Mouse (Mus musculus): ENCODE data around the gene Tmem259. TPM values are rescaled to one million over a fixed set of nuclear protein-coding genes. Genes with fewer than 3 reads are reported as not detected.
"Not testable (repeated sequence)": the region's sequence is repeated elsewhere in the genome, so short reads cannot be mapped to it uniquely, and the experiment has no call there.

The Tmem259 gene
- polyA plus RNA-seq, 1 experiment, result 47.6 TPM

- Histone ChIP-seq H3K4me3 (replicated peaks) (no peak overlapping the region), H3K27me3 (ENCODE audit: control insufficient read depth) (peaks cover 30% of the 10 kb centered on the region), H3K36me3 (ENCODE audit: control insufficient read depth) (peaks cover 64% of the 10 kb centered on the region), H3K9me3 (ENCODE audit: control insufficient read depth, low read length) (peaks cover 3% of the 10 kb centered on the region; the same call in 1 of the 2 replicates), H3K4me1 (ENCODE audit: control insufficient read depth) (peaks cover 7% of the 10 kb centered on the region)
- TF ChIP-seq GATA1 (IDR thresholded peaks at IDR 0.05; ENCODE audit: low read length) (no peak), TAL1 (IDR thresholded peaks at IDR 0.05; ENCODE audit: low read length) (no peak)
Observed at GRCm38 (mm10) chr10:79966886-79967400, 17.2 kb downstream of the Tmem259 start.

GRCm38 (mm10) chr10:79965325-79965724 lies 18.8 kb downstream of the Tmem259 start:
- Histone ChIP-seq H3K36me3 (ENCODE audit: control insufficient read depth) (peaks cover 73% of the 10 kb centered on the region), H3K9me3 (ENCODE audit: control insufficient read depth, low read length) (no peaks in the 10 kb centered on the region), H3K4me3 (replicated peaks) (no peak overlapping the region), H3K27me3 (ENCODE audit: control insufficient read depth) (peaks cover 14% of the 10 kb centered on the region), H3K4me1 (ENCODE audit: control insufficient read depth) (peaks cover 17% of the 10 kb centered on the region)
- TF ChIP-seq TAL1 (IDR thresholded peaks at IDR 0.05; ENCODE audit: low read length) (no peak), GATA1 (IDR thresholded peaks at IDR 0.05; ENCODE audit: low read length) (no peak)

GRCm38 (mm10) chr10:79964727-79965126 lies 19.4 kb downstream of the Tmem259 start:
- no peak for TF ChIP-seq TAL1 (IDR thresholded peaks at IDR 0.05; ENCODE audit: low read length)
- TF ChIP-seq GATA1 (IDR thresholded peaks at IDR 0.05; ENCODE audit: low read length), result no peak
- Histone ChIP-seq H3K4me3 (replicated peaks) (no peak overlapping the region), H3K4me1 (ENCODE audit: control insufficient read depth) (peaks cover 21% of the 10 kb centered on the region), H3K9me3 (ENCODE audit: control insufficient read depth, low read length) (no peaks in the 10 kb centered on the region), H3K36me3 (ENCODE audit: control insufficient read depth) (peaks cover 73% of the 10 kb centered on the region), H3K27me3 (ENCODE audit: control insufficient read depth) (peaks cover 8% of the 10 kb centered on the region)

DNA sequence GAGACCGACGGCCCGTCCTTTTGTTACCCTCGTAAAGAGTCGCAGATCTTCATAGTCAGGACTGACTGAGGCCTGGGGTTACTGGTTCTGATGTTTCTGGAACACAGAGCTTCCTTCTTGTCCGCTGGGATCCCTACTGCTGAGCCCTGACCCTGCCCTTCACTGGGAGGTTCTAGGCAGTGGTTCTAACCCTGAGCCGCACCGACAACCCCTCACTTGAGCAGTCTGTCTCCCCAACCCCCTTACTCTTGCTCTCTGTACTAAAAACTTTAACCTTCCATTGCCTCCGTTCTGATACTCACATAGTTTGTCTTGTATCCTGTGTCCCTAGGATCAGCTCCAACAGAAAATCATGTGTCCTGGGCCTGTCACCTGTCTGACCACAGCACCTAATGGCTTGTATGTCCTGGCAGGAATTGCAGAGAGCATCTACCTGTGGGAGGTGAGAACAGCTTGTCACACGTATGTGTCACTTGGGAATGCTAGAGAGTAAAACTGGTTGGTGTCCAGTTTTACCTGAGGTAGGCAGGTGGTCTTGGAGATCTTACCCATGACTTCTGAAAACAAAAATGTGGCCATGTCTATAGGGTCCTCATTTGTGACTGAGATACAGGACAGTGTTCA lies 23.3 kb downstream of the Tmem259 start:
- H3K36me3 ChIP-seq (ENCODE audit: control insufficient read depth), result peaks cover 45% of the 10 kb centered on the region
- H3K4me3 ChIP-seq (replicated peaks), result peak overlapping the region; percentile 94
- peaks cover 38% of the 10 kb centered on the region for H3K4me1 ChIP-seq (ENCODE audit: control insufficient read depth)
- no peaks in the 10 kb centered on the region for H3K9me3 ChIP-seq (ENCODE audit: control insufficient read depth, low read length)
- no peak for TF ChIP-seq GATA1 (IDR thresholded peaks at IDR 0.05; ENCODE audit: low read length)
- no peak for TF ChIP-seq TAL1 (IDR thresholded peaks at IDR 0.05; ENCODE audit: low read length)
- peaks cover 4% of the 10 kb centered on the region; the same call in 1 of the 2 replicates for H3K27me3 ChIP-seq (ENCODE audit: control insufficient read depth)

DNA sequence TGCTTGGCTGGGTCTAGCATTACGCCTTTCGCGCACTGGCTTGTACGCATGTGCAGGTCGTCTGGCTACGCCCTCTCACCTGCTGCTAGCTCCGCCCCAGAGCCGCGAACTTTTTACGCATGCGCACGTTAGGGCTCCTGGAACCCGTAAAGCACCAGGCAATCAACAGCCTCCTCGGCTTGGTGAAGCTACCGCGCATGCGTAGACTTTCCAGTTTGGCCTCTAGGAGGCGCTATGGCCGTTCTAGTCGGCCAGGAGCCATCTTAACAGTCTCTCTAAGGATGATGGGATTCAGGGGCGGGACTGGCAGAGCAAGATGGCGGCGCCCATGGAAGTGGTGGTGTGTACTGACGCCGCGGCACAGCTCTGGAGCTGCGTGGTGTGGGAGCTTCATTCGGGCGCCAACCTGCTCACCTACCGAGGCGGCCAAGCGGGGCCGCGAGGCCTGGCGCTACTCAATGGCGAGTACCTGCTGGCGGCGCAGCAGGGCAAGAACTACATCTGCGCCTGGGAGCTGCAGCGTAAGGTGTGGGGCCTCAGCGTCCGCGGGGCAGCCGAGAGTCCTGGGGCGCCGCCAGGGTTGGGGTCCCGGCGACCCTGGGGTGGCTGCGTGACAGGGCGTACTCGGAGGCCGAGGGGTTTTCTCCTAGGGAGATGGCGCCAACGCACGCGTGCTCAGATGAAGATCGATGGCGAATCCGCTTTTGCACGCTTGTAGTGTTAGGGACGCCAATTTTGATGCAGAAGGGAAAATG lies 24.1 kb downstream of the Tmem259 start, which contains the start of gene Wdr18:
Gene Wdr18 (plus strand): TSS at position 306 of the 755 bp plus-strand sequence.
- Histone ChIP-seq H3K36me3 (ENCODE audit: control insufficient read depth) (peaks cover 38% of the 10 kb centered on the region), H3K9me3 (ENCODE audit: control insufficient read depth, low read length) (no peaks in the 10 kb centered on the region), H3K4me1 (ENCODE audit: control insufficient read depth) (peaks cover 40% of the 10 kb centered on the region), H3K4me3 (replicated peaks) (peak within 1 kb of the TSS; percentile 94), H3K27me3 (ENCODE audit: control insufficient read depth) (peaks cover 5% of the 10 kb centered on the region; the same call in 1 of the 2 replicates)
- TF ChIP-seq TAL1 (IDR thresholded peaks at IDR 0.05; ENCODE audit: low read length), result no peak

- Histone ChIP-seq H3K36me3 (ENCODE audit: control insufficient read depth) (peaks cover 32% of the 10 kb centered on the region), H3K4me1 (ENCODE audit: control insufficient read depth) (peaks cover 40% of the 10 kb centered on the region), H3K4me3 (replicated peaks) (peak overlapping the region; percentile 57)
- not testable (repeated sequence) for H3K27me3 ChIP-seq (ENCODE audit: control insufficient read depth); H3K9me3 ChIP-seq (ENCODE audit: control insufficient read depth, low read length)
Observed at GRCm38 (mm10) chr10:79959412-79959811, 24.7 kb downstream of the Tmem259 start.

GRCm38 (mm10) chr10:79958140-79958816 lies 25.9 kb downstream of the Tmem259 start:
- Histone ChIP-seq H3K27me3 (ENCODE audit: control insufficient read depth) (peaks cover 5% of the 10 kb centered on the region; the same call in 1 of the 2 replicates), H3K4me1 (ENCODE audit: control insufficient read depth) (peaks cover 42% of the 10 kb centered on the region), H3K36me3 (ENCODE audit: control insufficient read depth) (peaks cover 22% of the 10 kb centered on the region), H3K4me3 (replicated peaks) (peak overlapping the region; percentile 31), H3K9me3 (ENCODE audit: control insufficient read depth, low read length) (no peaks in the 10 kb centered on the region)
- no peak for TF ChIP-seq GATA1 (IDR thresholded peaks at IDR 0.05; ENCODE audit: low read length)
- no peak for TF ChIP-seq TAL1 (IDR thresholded peaks at IDR 0.05; ENCODE audit: low read length)

GRCm38 (mm10) chr10:79956643-79957154 lies 27.4 kb downstream of the Tmem259 start:
- H3K36me3 ChIP-seq (ENCODE audit: control insufficient read depth), result peaks cover 16% of the 10 kb centered on the region
- H3K4me3 ChIP-seq (replicated peaks), result peak overlapping the region; percentile 2
- H3K9me3 ChIP-seq (ENCODE audit: control insufficient read depth, low read length), result no peaks in the 10 kb centered on the region
- H3K4me1 ChIP-seq (ENCODE audit: control insufficient read depth), result peaks cover 37% of the 10 kb centered on the region
- TF ChIP-seq GATA1 (IDR thresholded peaks at IDR 0.05; ENCODE audit: low read length) (no peak), TAL1 (IDR thresholded peaks at IDR 0.05; ENCODE audit: low read length) (no peak)
- peaks cover 5% of the 10 kb centered on the region; the same call in 1 of the 2 replicates for H3K27me3 ChIP-seq (ENCODE audit: control insufficient read depth)
